Mouse (Mus musculus): ENCODE results near the gene Chek2.

Chek2 gene

GRCm38 (mm10) chr5:110898169-110898568, 58.4 kb downstream of the Chek2 start:
- DNase-seq (ENCODE audit: low read depth, low spot score) = no peak

- no peak for DNase-seq (ENCODE audit: low read depth, low spot score)
Observed at GRCm38 (mm10) chr5:110898785-110899184, 59.0 kb downstream of the Chek2 start.

- no peak for DNase-seq (ENCODE audit: low read depth, low spot score)
Observed at GRCm38 (mm10) chr5:110900331-110900730, 60.6 kb downstream of the Chek2 start.

DNA sequence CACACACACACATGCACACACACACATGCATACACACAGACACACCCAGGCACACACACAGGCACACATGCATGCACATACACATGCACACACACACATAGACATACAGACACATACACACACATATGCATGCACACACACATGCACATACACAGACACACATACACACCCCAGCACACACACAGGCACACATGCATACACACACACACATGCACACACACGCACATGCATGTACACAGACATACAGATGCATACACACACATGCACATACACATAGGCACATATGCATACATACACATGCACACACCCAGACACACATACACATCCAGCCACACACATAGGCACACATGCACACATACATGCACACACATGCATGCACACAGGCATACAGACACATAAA, 66.9 kb downstream of the Chek2 start:
- DNase-seq (ENCODE audit: low read depth, low spot score) = no peak

- DNase-seq (ENCODE audit: low read depth, low spot score) = no peak
Observed at GRCm38 (mm10) chr5:110908879-110909278, 69.1 kb downstream of the Chek2 start.

DNA sequence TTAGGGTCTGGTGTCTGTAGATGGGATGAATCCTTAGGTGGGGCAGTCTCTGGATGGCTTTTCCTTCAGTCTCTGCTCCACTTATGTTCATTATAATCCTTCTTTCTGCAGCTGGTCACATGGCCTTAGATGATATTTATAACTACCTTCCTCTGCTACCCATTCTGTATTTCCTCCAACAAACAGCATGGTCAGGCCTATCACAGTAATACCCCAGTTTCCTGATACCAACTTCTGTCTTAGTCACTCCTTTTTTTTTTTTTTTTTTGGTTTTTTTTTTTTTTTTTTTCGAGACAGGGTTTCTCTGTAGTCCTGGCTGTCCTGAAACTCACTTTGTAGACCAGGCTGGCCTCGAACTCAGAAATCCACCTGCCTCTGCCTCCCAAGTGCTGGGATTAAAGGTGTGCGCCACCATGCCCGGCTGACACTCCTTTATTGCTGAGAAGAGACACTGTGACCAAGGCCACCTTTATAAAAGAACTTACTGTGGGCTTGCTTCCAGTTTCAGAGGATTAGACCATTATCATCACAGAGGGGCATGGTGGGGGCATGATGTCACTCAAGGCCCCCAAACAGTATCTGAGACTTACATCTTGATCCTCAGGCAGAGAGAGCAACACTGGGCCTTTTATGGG, 70.3 kb downstream of the Chek2 start:
- no peak for DNase-seq (ENCODE audit: low read depth, low spot score)

DNA sequence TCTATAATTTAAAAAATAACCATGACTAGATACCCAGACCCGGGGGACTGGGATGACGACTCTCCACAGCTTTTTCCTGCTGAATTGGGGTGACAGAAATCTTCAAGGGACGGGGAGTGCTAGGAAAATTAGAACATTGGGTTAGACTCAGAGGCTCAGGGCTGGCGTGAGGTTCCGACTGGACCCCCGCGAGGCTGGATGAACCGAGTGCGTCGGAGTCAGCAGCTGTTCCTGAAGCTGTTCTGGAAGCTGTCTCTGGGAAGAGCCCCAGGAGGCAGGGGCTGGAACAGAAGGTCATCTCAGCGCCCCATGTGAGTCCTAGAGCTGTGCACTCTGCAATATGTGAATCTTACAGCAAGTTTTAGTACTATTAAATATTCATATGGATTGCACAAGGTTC, 75.1 kb downstream of the Chek2 start:
- no peak for DNase-seq (ENCODE audit: low read depth, low spot score)

DNA sequence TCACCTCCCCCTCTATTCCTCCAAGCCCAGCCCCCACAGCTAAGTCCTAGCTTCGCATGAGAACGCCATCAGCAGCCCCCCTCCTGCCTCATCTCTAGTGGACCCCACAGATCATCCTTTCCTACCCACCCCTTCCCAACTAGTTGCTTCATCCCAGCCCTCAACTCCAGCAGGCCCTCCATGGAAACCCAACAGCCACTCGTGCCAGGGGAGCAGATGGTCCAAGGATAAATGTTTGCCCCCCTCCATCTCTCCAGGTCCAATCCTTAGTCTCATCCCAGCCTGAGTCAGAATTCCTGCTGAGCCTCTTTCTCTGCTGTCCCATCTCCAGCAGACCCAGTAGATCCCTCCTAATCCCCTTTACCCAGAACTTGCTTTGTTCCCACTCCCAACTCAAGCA, 76.5 kb downstream of the Chek2 start:
- DNase-seq (ENCODE audit: low read depth, low spot score) = no peak

- no peak for DNase-seq (ENCODE audit: low read depth, low spot score)
Observed at GRCm38 (mm10) chr5:110919541-110919940, 79.8 kb downstream of the Chek2 start.

GRCm38 (mm10) chr5:110923336-110923735, 83.6 kb downstream of the Chek2 start:
- DNase-seq (ENCODE audit: low read depth, low spot score) = no peak
